Mouse (Mus musculus) regulatory T cell (primary cell): Measurements from ENCODE around the gene Saa1.

Experiments used
- in situ Hi-C: fragments of 300-600 bp; cut with MboI, MseI; formaldehyde crosslinking; loops from one replicate; pipeline ENCODE4 v1.15.1; 2025; ENCODE audit warnings: high pct_unique_total_duplicates

Gene Saa1

GRCm38 (mm10) chr7:46718591-46719270, 24.0 kb downstream of the Saa1 start:
- in situ Hi-C loops, result no loop called here

GRCm38 (mm10) chr7:46716897-46717296, 25.9 kb downstream of the Saa1 start:
- in situ Hi-C loops, result no loop called here

GRCm38 (mm10) chr7:46715600-46715999, 27.2 kb downstream of the Saa1 start, which contains the start of gene Saa3:
TSS of gene Saa3 (minus strand) at chr7:46715700.
- in situ Hi-C loops, result no loop called here

- in situ Hi-C loops, result no loop called here
Measured at GRCm38 (mm10) chr7:46714518-46714917, 28.3 kb downstream of the Saa1 start.

GRCm38 (mm10) chr7:46712250-46712649, 30.5 kb downstream of the Saa1 start:
- in situ Hi-C loops, result no loop called here

- in situ Hi-C loops, result no loop called here
Measured at GRCm38 (mm10) chr7:46710390-46710844, 32.4 kb downstream of the Saa1 start, which contains the start of gene Saal1. TSS of gene Saal1 (minus strand) at chr7:46710680.

GRCm38 (mm10) chr7:46700521-46701025, 42.2 kb downstream of the Saa1 start:
- in situ Hi-C loops, result no loop called here

- in situ Hi-C loops, result no loop called here
Measured at GRCm38 (mm10) chr7:46696754-46697153, 46.0 kb downstream of the Saa1 start.
